In the genomic region with DNA sequence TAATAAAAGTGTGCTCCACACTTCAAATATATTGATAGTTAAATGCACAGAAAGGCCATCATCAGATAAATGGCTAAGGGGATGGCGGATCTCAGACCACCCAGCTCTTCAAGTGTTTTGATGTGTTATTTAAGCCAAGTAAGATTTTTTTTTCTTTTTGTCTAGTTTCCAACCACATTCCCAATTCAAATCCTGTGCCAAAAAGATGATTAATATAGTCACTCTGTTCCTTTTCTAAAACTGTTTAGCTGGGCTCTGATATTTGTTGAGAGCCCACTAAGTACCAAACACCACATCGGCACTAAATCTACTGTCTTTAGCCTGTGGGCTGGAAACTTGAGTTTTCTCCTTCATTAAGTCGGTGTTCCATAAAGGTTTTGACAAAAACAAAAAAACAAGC, we compare ENCODE assay signal across 27 mouse cellular contexts. TPM values are rescaled to one million over a fixed set of nuclear protein-coding genes. Genes with fewer than 3 reads are reported as not detected.
DNase-seq lines count a peak whose midpoint lies in the region; ATAC-seq and TF ChIP-seq lines count a peak whose summit lies in the region.
"Had no signal": no experiment of that assay in that cellular context is flagged by ENCODE, and none has a peak within 500 bp of the region (broad histone marks: within the 10 kb centered on the region; RNA-seq: fewer than 3 reads in every experiment).

No protein-coding gene starts in this region.

- no peak overlapping the region for H3K4me3 ChIP-seq in intestine, embryonic 16.5 days (ENCODE audit: low read length)
- H3K4me3 ChIP-seq in intestine, embryonic 15.5 days (replicated peaks), result no peak overlapping the region
- no peak overlapping the region for H3K4me3 ChIP-seq in lung, embryonic 15.5 days
- H3K4me3 ChIP-seq in myocyte, result no peak overlapping the region
- H3K4me3 ChIP-seq: forebrain, embryonic 10.5 days; heart, adult 2 months; hindbrain, embryonic 15.5 days; limb, embryonic 12.5 days had no signal

- WGBS in intestine, embryonic 16.5 days, result 66% methylated on average over 3 of the region's 3 CpGs
- WGBS in intestine, embryonic 15.5 days, result 63% methylated on average over 3 of the region's 3 CpGs
- 49% methylated on average over 3 of the region's 3 CpGs for WGBS in lung, embryonic 15.5 days

- no peaks in the 10 kb centered on the region for H3K27me3 ChIP-seq in intestine, embryonic 16.5 days (replicated peaks; ENCODE audit: control insufficient read depth, insufficient read depth, low read length)
- H3K27me3 ChIP-seq in intestine, embryonic 15.5 days (replicated peaks), result no peaks in the 10 kb centered on the region
- no peaks in the 10 kb centered on the region for H3K27me3 ChIP-seq in lung, embryonic 15.5 days
- no peaks in the 10 kb centered on the region for H3K27me3 ChIP-seq in myocyte (ENCODE audit: control insufficient read depth, insufficient read depth, insufficient read length)
- H3K27me3 ChIP-seq: CH12.LX; hindbrain, embryonic 15.5 days; limb, embryonic 12.5 days had no signal

- DNase-seq in lung, postnatal 4 days, result no peak
- peak; percentile 77 for DNase-seq in Muller cell, postnatal 12 days (ENCODE audit: inconsistent ontology term)
- no peak for DNase-seq in adrenal gland, postnatal 4 days (ENCODE audit: low spot score in 2 of 2)
- DNase-seq: adrenal gland, postnatal 10 days; B cell, adult 2 months; cerebellum, adult 9-10 months; gastrocnemius, postnatal 36 days; heart, adult 2 months; heart, postnatal 36 days; kidney, postnatal 10 days; layer of hippocampus, postnatal 36 days; liver, postnatal 0 days; thymus, postnatal 14 days had no signal

- H3K9me3 ChIP-seq in intestine, embryonic 16.5 days (ENCODE audit: control insufficient read depth, low read length), result no peaks in the 10 kb centered on the region
- no peaks in the 10 kb centered on the region for H3K9me3 ChIP-seq in intestine, embryonic 15.5 days
- H3K9me3 ChIP-seq in lung, embryonic 15.5 days, result no peaks in the 10 kb centered on the region
- H3K9me3 ChIP-seq: forebrain, embryonic 10.5 days; hindbrain, embryonic 15.5 days; limb, embryonic 12.5 days had no signal

- no peak for TF ChIP-seq POLR2A in myocyte (IDR thresholded peaks at IDR 0.05; ENCODE audit: insufficient read length, low read depth)

- no peak for ATAC-seq in intestine, embryonic 16.5 days
- no peak for ATAC-seq in intestine, embryonic 15.5 days
- ATAC-seq in lung, embryonic 15.5 days (ENCODE audit: borderline replicate concordance, extremely low read depth, low FRiP score, low TSS enrichment), result no peak
- ATAC-seq: activated CD4-positive, CD25-positive, alpha-beta regulatory T cell, adult 4 months; forebrain, embryonic 16.5 days; liver, postnatal 0 days had no signal

- H3K79me2 ChIP-seq in myocyte (ENCODE audit: control insufficient read depth, insufficient read depth), result peaks cover 100% of the 10 kb centered on the region

- no peak overlapping the region for H3K9ac ChIP-seq in intestine, embryonic 16.5 days (ENCODE audit: low read depth, low read length)
- no peak overlapping the region for H3K9ac ChIP-seq in intestine, embryonic 15.5 days
- no peak overlapping the region for H3K9ac ChIP-seq in lung, embryonic 15.5 days
- H3K9ac ChIP-seq: hindbrain, embryonic 15.5 days; limb, embryonic 12.5 days; liver, postnatal 0 days had no signal

- H3K27ac ChIP-seq in intestine, embryonic 16.5 days (ENCODE audit: low read length), result peak overlapping the region; percentile 54; the same call in 1 of the 2 replicates
- no peak overlapping the region for H3K27ac ChIP-seq in intestine, embryonic 15.5 days
- peak overlapping the region; percentile 37; the same call in 1 of the 2 replicates for H3K27ac ChIP-seq in lung, embryonic 15.5 days
- H3K27ac ChIP-seq: forebrain, embryonic 10.5 days; heart, adult 2 months; hindbrain, embryonic 15.5 days; limb, embryonic 12.5 days had no signal

- no peak overlapping the region for H3ac ChIP-seq in myocyte (ENCODE audit: control insufficient read depth, insufficient read length)

- no peaks in the 10 kb centered on the region for H3K36me3 ChIP-seq in intestine, embryonic 16.5 days (ENCODE audit: control insufficient read depth, insufficient read depth, low read length)
- no peaks in the 10 kb centered on the region for H3K36me3 ChIP-seq in intestine, embryonic 15.5 days
- H3K36me3 ChIP-seq in lung, embryonic 15.5 days, result 0 out of 2 replicates have a peak, but pooled peaks cover 2% of the 10 kb centered on the region
- no peaks in the 10 kb centered on the region for H3K36me3 ChIP-seq in myocyte (ENCODE audit: control insufficient read depth, insufficient read depth)
- H3K36me3 ChIP-seq: hindbrain, embryonic 15.5 days had no signal

- H3K4me1 ChIP-seq in intestine, embryonic 16.5 days (ENCODE audit: control insufficient read depth, insufficient read depth, low read length), result peaks cover 13% of the 10 kb centered on the region
- no peaks in the 10 kb centered on the region for H3K4me1 ChIP-seq in intestine, embryonic 15.5 days (replicated peaks)
- peaks cover 16% of the 10 kb centered on the region for H3K4me1 ChIP-seq in lung, embryonic 15.5 days
- H3K4me1 ChIP-seq: hindbrain, embryonic 15.5 days had no signal

- H3K4me2 ChIP-seq in intestine, embryonic 16.5 days (ENCODE audit: low read depth, low read length), result no peak overlapping the region
- H3K4me2 ChIP-seq in intestine, embryonic 15.5 days (replicated peaks), result no peak overlapping the region
- no peak overlapping the region for H3K4me2 ChIP-seq in lung, embryonic 15.5 days
- H3K4me2 ChIP-seq in myocyte (ENCODE audit: low read depth), result peak overlapping the region; percentile 38
- H3K4me2 ChIP-seq: hindbrain, embryonic 15.5 days; limb, embryonic 12.5 days; liver, embryonic 11.5 days; midbrain, embryonic 11.5 days had no signal

TF ChIP-seq in myocyte, 11 proteins besides CTCF, POLR2A, EP300 and RAD21:
- TF ChIP-seq POLR2AphosphoS2 (IDR thresholded peaks at IDR 0.05; ENCODE audit: insufficient read length, low read depth), result no peak
- TF ChIP-seq SRF (IDR thresholded peaks at IDR 0.05; ENCODE audit: control insufficient read depth, insufficient read length, low read depth), result no peak
- no peak for TF ChIP-seq USF1 (IDR thresholded peaks at IDR 0.05; ENCODE audit: low read depth)
- no peak for TF ChIP-seq TCF12 (IDR thresholded peaks at IDR 0.05; ENCODE audit: insufficient read depth, poor library complexity, severe bottlenecking)
- TF ChIP-seq REST (IDR thresholded peaks at IDR 0.05; ENCODE audit: insufficient read depth, insufficient read length), result no peak
- no peak for TF ChIP-seq CEBPB (IDR thresholded peaks at IDR 0.05; ENCODE audit: insufficient read depth, poor library complexity, severe bottlenecking)
- TF ChIP-seq TCF3 (IDR thresholded peaks at IDR 0.05; ENCODE audit: insufficient read length, low read depth), result no peak
- no peak for TF ChIP-seq E2F4 (IDR thresholded peaks at IDR 0.05; ENCODE audit: insufficient read depth)
- TF ChIP-seq MYOG (IDR thresholded peaks at IDR 0.05; ENCODE audit: control insufficient read depth in 1 of 3, insufficient read depth in 1 of 3, insufficient read length in 2 of 3, low read depth in 2 of 3), result no peak
- no peak for TF ChIP-seq MAX (IDR thresholded peaks at IDR 0.05; ENCODE audit: low read depth)
- no peak for TF ChIP-seq MYOD1 (IDR thresholded peaks at IDR 0.05; ENCODE audit: control insufficient read depth in 1 of 3, insufficient read length in 2 of 3, low read depth in 2 of 3)

RNA-seq across cellular contexts. Expression of a gene that starts 12.6 kb away (rescaled TPM):
- 60.0 and 70.4 TPM in 2 replicates for polyA plus RNA-seq in intestine, embryonic 16.5 days (2015; fragmentation: Nextera tagmentation; extraction: Ambion mirVana)
- polyA plus RNA-seq in intestine, embryonic 15.5 days (2015; fragmentation: Nextera tagmentation; extraction: Ambion mirVana), result 86.7 and 98.0 TPM in 2 replicates
- polyA plus RNA-seq in lung, embryonic 15.5 days (2015; fragmentation: Nextera tagmentation; extraction: Ambion mirVana), result 115 and 117 TPM in 2 replicates
- 54.8 TPM for polyA plus RNA-seq in myocyte (2012; fragmentation: generic; extraction: Trizol)
- 100 to 1,000 TPM; 111 to 127 TPM for total RNA-seq in adrenal gland, postnatal 4 days (2021)

RNA-seq across cellular contexts. Expression of a gene that starts 13.2 kb away (rescaled TPM):
- 472 and 503 TPM in 2 replicates for polyA plus RNA-seq in intestine, embryonic 16.5 days (2015; fragmentation: Nextera tagmentation; extraction: Ambion mirVana)
- polyA plus RNA-seq in intestine, embryonic 15.5 days (2015; fragmentation: Nextera tagmentation; extraction: Ambion mirVana), result 652 and 741 TPM in 2 replicates
- polyA plus RNA-seq in lung, embryonic 15.5 days (2015; fragmentation: Nextera tagmentation; extraction: Ambion mirVana), result 860 and 895 TPM in 2 replicates
- 285 TPM for polyA plus RNA-seq in myocyte (2012; fragmentation: generic; extraction: Trizol)
- total RNA-seq in adrenal gland, postnatal 4 days (2021), result 100 to 1,000 TPM; 404 to 457 TPM

RNA-seq across cellular contexts. Expression of a gene that starts 31.2 kb away (rescaled TPM):
- polyA plus RNA-seq in intestine, embryonic 16.5 days (2015; fragmentation: Nextera tagmentation; extraction: Ambion mirVana), result 3.4 and 5.2 TPM in 2 replicates
- polyA plus RNA-seq in intestine, embryonic 15.5 days (2015; fragmentation: Nextera tagmentation; extraction: Ambion mirVana), result 3.5 and 4.9 TPM in 2 replicates
- 3.6 and 4.7 TPM in 2 replicates for polyA plus RNA-seq in lung, embryonic 15.5 days (2015; fragmentation: Nextera tagmentation; extraction: Ambion mirVana)
- 0.42 TPM for polyA plus RNA-seq in myocyte (2012; fragmentation: generic; extraction: Trizol)
- total RNA-seq in adrenal gland, postnatal 4 days (2021), result 1 to 10 TPM; 5.8 to 8.9 TPM
- total RNA-seq: CH12.LX; gastrocnemius, postnatal 36 days; layer of hippocampus, adult 18-20 months; left cerebral cortex, postnatal 14 days had no signal

RNA-seq across cellular contexts. Expression of a gene that starts 45.5 kb away (rescaled TPM):
- 297 and 298 TPM in 2 replicates for polyA plus RNA-seq in intestine, embryonic 16.5 days (2015; fragmentation: Nextera tagmentation; extraction: Ambion mirVana)
- 259 and 262 TPM in 2 replicates for polyA plus RNA-seq in intestine, embryonic 15.5 days (2015; fragmentation: Nextera tagmentation; extraction: Ambion mirVana)
- 287 and 293 TPM in 2 replicates for polyA plus RNA-seq in lung, embryonic 15.5 days (2015; fragmentation: Nextera tagmentation; extraction: Ambion mirVana)
- 172 TPM for polyA plus RNA-seq in myocyte (2012; fragmentation: generic; extraction: Trizol)
- total RNA-seq in adrenal gland, postnatal 4 days (2021), result 100 to 1,000 TPM; 132 to 140 TPM
